In genomic region chr8:46946181-46946580, GRCm38 (mm10) we compare ENCODE assay signal across 10 mouse cellular contexts. TPM values are rescaled to one million over a fixed set of nuclear protein-coding genes. Genes with fewer than 3 reads are reported as not detected.
DNase-seq lines count a peak whose midpoint lies in the region.
"Had no signal": no experiment of that assay in that cellular context is flagged by ENCODE, and none has a peak within 500 bp of the region (broad histone marks: within the 10 kb centered on the region; RNA-seq: fewer than 3 reads in every experiment).

No protein-coding gene starts in this region.

- no peaks in the 10 kb centered on the region for H3K9me3 ChIP-seq in hindbrain, embryonic 10.5 days
- H3K9me3 ChIP-seq: hindbrain, embryonic 13.5 days; limb, embryonic 13.5 days had no signal

- no peak overlapping the region for H3K27ac ChIP-seq in hindbrain, embryonic 10.5 days
- H3K27ac ChIP-seq: hindbrain, embryonic 13.5 days; limb, embryonic 13.5 days had no signal

- H3K27me3 ChIP-seq in hindbrain, embryonic 10.5 days (ENCODE audit: insufficient read depth, poor library complexity, severe bottlenecking): no peaks in the 10 kb centered on the region
- H3K27me3 ChIP-seq: hindbrain, embryonic 13.5 days had no signal

- 79% methylated on average over 5 of the region's 5 CpGs for whole genome bisulfite sequencing in hindbrain, embryonic 10.5 days

- H3K36me3 ChIP-seq in hindbrain, embryonic 10.5 days: no peaks in the 10 kb centered on the region
- H3K36me3 ChIP-seq: hindbrain, embryonic 13.5 days; limb, embryonic 13.5 days had no signal

- peaks cover 19% of the 10 kb centered on the region for H3K4me1 ChIP-seq in hindbrain, embryonic 10.5 days (replicated peaks)

- DNase-seq in lung, adult 18-20 months: peak; percentile 36 to 52
- no peak for DNase-seq in lung, postnatal 4 days
- peak; percentile 38 for DNase-seq in ZHBTc4 (ENCODE audit: low read depth, low spot score)
- peak; percentile 37 for DNase-seq in lung, postnatal 10 days
- peak; percentile 63 for DNase-seq in thymus, postnatal 14 days
- no peak for DNase-seq in layer of hippocampus, adult 11-12 months (ENCODE audit: low spot score)
- no peak for DNase-seq in cerebellum, adult 11-12 months
- no peak for DNase-seq in hindbrain, embryonic 10.5 days (ENCODE audit: low spot score)

- H3K4me3 ChIP-seq in hindbrain, embryonic 10.5 days: no peak overlapping the region
- H3K4me3 ChIP-seq: hindbrain, embryonic 13.5 days; limb, embryonic 13.5 days had no signal

RNA-seq across cellular contexts. Expression of gene Enpp6, which starts 40.5 kb away (rescaled TPM):
- 0.43 and 0.68 TPM in 2 replicates for polyA plus RNA-seq in hindbrain, embryonic 10.5 days (2016; fragmentation: Nextera tagmentation; extraction: Ambion mirVana)

Comparison
In these comparisons a context has a peak if more than half of its experiments do, and no peak if none do; other contexts are left out.
1. DNase-seq: peak in lung, adult 18-20 months (2 of 2), ZHBTc4 (single experiment), lung, postnatal 10 days (single experiment) and thymus, postnatal 14 days (single experiment); none in lung, postnatal 4 days (0 of 2), layer of hippocampus, adult 11-12 months (single experiment), cerebellum, adult 11-12 months (single experiment) and hindbrain, embryonic 10.5 days (single experiment).